Mouse (Mus musculus): Measurements from ENCODE around the gene Igll1. TPM values are rescaled to one million over a fixed set of nuclear protein-coding genes. Genes with fewer than 3 reads are reported as not detected.
"Not testable (repeated sequence)": the region's sequence is repeated elsewhere in the genome, so short reads cannot be mapped to it uniquely, and the experiment has no call there.

The Igll1 gene
- not detected for total RNA-seq (2021)
- long read RNA-seq, experiment 1, result 0 reads
- long read RNA-seq, experiment 2, partial matches to known transcripts, result 0 of 1 reads
- long read RNA-seq, experiment 2, other reads (novel, unspliced or antisense), result 0 of 1 reads

DNA sequence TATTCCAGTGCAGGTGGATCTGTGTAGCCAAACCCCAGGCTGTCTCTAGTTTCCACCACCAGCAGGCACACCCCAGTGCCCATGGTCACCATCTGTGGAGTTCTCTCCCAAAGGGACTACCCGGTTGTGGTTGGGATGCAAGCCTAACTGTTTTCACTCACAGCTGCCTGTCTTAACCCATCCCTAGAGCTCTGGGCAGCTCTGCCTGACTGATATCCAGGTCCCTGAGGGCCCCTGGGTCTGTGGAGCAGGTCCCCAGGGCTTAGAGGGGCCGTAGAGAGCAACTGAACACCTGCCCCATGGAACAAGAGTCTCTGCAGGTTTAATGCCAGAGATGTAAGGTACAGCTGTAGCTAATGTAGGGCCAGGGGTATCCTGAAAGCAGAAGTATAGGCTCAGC lies at the start of gene Igll1:
Gene Igll1, minus strand, starts transcription at position 8 of the 400 bp plus-strand sequence.
- DNase-seq (ENCODE audit: low spot score in 2 of 2), result no peak

DNA sequence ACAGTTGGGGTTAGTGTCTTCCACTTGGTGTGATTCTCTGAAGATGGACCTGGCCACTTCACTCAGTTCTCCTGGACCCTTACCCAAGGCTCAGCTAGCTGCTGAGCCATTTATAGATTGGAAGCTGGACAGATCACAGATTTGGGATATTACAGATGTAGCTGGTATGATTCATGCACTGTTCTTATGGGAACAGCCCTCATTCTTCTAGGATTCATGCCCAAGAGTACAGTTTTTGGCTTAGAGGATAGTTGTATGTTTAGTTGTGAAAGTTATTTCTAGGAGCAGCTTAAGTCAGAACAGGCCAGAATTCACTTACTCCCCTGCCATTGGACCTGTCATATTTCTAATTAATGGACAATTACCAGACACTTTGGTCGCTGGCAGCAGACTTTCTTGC lies 49.7 kb upstream of the Igll1 start:
- DNase-seq (ENCODE audit: low spot score in 2 of 2), result no peak

DNA sequence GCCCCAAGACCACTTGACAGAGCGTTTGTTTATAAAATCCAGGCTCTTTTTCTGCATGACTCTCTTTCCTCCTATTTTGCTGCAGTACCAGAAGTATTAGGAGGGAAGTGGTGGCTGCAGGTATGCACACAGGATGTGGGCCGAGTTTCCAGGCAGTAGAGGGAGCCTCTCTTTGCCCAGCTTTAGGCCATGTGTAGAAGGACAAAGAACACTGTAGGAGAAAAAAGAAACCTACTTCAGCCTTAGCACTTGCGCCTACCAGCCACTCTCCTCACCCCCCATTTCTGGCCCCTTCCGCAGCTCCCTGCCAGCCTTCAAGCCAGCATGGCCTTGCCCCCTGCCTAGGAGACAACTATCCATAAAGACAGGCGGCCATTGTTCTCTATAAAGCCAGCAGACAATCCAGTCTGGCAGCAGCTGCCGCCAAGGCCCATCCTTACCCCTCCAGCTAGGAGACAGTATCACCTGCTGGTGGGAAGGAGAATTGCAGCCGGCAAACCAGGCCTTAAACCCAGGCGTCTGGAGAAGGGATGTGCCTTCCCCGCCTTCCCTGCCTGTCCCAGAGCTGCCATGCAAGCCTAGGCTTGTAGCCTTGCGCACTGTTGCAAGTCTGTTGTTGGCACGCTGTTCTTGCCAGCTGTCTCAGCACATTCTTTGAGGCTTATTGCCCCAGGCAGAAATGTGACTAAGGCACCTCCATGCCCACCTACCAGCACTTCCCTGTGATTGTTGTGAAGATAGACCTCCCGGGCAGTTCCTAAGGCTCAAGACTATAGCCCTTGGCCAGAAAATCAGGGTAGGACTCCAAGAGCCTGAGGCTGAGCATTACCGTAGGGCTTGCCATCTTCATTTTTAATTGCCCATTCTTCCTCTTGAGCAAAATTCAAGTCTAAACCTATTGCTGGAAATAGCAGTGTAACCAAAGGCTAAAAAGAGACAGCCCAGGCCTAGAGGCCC lies 48.1 kb upstream of the Igll1 start:
- DNase-seq (ENCODE audit: low spot score in 2 of 2), result peak; percentile 52 to 76

DNA sequence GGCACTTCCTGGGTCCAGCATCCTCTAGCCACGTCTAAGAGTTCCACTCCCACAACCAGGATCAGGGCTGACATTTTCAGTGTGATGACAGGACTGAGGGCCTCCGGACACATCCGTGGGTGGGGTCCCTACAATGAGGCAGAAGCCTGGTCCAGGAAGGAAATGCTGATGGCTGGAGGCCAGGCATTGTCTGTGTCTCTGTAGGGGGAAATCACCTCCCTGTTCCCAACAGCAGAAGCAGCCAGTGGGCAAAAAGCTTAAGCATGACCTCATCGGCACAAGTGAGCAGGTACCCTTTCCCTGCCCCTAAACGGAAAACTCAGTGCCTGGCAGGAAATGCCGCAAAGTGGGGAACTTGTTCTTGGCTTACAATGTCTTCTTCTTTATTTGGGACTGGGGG lies 44.0 kb upstream of the Igll1 start:
- DNase-seq (ENCODE audit: low spot score in 2 of 2), result peak in 1 of 2 experiments; percentile 41

DNA sequence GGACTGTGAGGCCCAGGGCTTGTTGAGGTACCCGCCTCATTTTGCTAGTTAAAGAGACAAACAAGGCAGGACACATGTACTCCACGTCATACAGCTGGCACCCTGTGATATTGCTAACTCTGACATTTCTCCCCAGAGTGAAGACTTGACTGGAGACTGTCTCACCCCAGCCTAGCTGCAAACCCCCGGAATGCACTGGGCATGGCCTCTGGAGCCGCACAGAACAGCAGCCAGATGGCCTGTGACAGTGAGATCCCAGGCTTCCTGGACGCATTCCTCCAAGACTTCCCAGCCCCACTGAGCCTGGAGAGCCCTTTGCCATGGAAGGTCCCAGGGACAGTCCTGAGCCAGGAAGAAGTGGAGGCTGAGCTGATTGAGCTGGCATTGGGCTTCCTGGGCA lies 39.4 kb upstream of the Igll1 start:
- DNase-seq (ENCODE audit: low spot score in 2 of 2), result no peak

DNA sequence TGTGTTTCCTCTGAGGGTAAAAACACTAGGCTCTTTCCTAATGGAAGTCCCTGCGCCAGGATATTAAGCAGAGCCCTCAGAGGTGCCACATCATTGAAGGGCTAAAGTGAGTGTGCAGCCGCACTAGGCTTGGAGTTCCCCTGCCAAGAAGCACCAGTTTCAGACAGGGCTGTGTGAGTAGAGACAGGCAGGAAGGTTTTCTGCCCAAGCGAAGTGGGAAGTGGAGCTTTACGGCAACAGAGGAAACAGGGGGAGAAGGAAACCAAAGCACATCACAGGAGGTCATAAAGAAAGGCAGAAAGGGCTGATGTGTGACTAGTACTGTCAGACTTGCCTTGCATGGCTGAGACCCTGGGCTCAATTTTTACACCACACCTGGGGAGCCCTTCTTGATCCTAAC lies 38.5 kb upstream of the Igll1 start:
- DNase-seq (ENCODE audit: low spot score in 2 of 2), result no peak

DNA sequence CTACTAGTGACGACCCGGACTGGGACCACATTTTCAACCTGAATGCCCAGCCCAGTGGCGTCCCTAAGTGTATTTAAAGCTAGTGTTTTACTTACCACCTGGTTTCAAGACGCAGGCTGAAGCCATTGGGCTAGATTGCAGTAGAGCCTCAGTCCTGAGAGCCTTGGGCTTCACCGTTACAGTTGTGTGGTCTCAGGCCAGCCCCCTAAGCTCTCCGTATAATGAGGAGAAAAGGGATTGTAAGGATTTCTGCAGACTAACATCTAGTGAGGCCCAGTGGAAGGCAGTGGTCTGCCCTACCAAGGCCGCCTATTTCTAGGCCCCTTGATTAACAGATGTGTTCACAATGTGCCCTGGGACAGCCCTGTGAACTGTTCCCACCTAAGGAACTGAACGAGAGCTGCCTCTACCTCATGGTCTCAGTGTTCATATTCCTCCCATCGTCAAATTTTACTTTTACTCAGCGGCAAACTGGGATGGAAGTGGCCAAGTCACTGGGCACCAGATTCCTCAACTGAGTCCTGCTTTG lies 33.3 kb upstream of the Igll1 start:
- DNase-seq (ENCODE audit: low spot score in 2 of 2), result no peak

DNA sequence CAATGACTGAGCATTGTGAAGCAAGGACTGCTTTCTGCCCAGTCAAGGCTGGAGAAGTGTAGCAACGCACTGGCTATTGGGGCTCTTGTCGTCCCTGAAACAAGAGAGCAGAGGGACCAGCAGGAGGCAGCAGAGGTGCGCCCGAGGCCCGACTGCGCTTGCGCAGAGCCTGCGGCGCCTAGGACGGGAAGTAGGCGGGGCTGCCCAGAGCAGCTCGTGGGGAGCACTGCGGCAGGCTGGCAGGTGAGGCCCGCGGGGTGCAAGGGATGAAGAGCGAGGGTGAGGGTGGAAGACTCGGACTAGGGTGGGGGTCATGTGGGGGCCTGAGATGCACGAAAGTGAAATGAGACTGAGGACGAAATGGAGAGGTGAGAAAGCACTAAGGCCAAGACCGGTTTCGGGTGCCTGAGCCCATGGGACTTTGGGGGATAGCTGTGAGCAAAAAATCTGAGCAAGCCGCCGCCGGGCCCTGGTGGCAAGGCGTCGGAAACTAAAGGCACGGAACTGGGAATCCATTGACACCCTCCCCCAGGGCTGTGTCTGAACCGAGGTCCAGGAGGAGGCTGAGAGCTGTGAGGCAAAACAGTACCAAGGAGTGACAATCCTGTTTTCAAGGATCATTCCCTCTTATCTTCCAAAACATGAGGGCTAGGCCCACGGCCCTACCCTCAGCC lies 32.7 kb upstream of the Igll1 start, which contains the start of gene Ppm1f:
Gene Ppm1f, plus strand, starts transcription at position 88 of the 674 bp plus-strand sequence.
- peak; percentile 86 to 93 for DNase-seq (ENCODE audit: low spot score in 2 of 2)

DNA sequence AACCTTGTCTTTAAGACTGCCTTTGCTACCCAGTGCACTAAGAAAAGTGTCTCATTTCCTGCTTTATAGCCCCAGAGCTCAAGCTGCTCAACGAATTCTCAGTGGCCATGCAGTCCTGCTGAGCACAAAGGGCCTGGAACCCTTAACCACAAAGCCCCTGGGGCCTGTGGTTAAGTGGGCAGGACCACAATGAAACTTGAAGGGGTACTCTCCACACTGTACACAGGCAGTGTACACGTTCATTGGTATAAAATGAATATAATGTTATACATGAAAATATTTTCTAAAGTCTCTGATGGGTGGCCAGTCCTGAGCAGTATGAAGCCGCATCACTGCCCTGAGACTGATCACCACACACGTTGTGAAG lies 32.2 kb upstream of the Igll1 start:
- DNase-seq (ENCODE audit: low spot score in 2 of 2), result no peak

DNA sequence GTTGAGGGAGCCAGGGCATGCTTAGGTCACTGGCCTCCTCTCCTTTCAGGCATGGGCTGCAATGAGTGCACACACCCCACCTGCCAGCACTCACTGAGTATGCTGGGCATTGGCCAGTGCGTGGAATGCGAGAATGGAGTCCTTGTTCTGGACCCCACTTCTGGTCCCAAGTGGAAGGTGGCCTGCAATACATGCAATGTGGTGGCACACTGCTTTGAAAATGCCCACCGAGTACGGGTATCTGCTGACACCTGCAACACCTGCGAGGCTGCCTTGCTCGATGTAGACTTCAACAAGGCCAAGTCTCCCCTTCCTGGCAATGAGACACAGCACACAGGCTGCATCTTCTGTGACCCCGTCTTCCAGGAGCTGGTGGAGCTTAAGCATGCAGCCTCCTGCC lies 28.6 kb upstream of the Igll1 start:
- no peak for DNase-seq (ENCODE audit: low spot score in 2 of 2)

DNA sequence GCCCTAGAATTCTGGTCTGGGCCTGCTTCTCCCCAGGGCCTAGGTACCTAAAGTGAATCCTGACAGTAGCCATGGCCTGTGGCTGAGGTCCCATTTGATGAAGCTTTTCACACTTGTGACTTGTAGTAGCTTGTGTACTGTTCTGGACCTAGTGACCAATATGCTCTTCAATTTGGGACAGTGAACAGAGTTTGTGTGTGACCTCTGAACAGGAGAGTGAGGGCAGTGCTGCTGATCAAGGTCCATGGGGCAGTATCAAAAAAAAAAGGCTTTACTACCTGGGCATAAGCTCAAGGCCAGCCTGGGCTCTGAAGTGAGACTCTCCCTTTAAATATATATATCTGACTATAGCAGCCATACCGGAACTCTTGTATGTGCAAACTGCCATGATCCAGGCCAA lies 24.6 kb upstream of the Igll1 start:
- DNase-seq (ENCODE audit: low spot score in 2 of 2), result no peak

DNA sequence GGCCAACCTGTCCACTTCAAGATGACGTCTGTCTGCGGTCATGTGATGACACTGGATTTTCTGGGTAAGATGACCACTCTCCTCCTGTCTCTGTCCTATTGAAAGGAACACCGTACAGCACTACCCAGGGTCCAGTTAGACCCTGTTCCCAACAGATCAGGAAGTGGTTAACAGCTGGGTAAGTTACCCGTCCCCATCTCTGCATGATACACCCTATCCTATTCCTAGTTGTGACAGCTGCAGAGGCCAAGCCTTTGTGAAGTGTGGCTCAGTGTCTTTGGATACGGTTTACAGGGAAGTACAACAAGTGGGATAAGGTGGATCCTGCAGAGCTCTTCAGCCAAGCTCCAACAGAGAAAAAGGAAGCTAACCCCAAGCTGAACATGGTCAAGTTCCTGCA lies 15.2 kb upstream of the Igll1 start:
- DNase-seq (ENCODE audit: low spot score in 2 of 2), result no peak

DNA sequence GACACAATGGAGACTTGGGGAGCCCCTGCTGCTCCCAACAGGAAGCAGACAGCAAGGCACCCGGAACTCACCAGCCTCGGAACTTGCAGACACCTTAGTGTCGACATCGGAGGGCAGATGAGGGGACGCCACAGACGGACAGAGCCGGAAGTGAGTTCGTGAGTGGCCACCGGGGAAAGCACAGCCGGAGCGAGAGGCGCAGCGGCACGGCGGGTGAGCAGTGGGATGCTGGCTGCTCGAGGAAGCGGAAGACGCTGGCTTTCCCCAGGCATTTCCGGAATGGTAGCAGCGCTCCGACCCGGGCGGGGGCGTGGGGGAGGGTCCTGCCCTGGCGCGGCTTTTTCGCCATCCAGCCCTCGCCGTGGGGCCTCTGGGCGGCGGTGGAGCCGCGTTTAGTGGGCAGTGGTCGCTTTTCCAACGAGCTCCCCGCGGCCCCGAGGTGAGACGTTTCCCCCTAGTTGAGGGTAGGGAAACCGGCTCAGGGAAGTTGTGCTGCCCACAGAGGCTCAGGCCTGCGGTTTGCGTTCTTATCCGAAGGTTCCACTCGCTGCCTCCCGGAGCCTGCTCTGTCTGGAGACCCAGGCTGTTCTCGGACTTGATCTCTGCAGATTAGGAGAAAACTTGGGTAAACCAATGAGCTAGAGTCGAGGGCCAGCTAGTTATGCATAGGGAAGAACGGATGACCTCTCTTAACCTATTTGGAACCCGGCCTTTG lies 7.0 kb upstream of the Igll1 start, which contains the start of the genes Top3b and Vpreb1:
Gene Top3b, plus strand, starts transcription at position 120 of the 715 bp plus-strand sequence.
Gene Vpreb1, minus strand, starts transcription at position 227 of the 715 bp plus-strand sequence.
- DNase-seq (ENCODE audit: low spot score in 2 of 2), result peak; percentile 72 to 89

DNA sequence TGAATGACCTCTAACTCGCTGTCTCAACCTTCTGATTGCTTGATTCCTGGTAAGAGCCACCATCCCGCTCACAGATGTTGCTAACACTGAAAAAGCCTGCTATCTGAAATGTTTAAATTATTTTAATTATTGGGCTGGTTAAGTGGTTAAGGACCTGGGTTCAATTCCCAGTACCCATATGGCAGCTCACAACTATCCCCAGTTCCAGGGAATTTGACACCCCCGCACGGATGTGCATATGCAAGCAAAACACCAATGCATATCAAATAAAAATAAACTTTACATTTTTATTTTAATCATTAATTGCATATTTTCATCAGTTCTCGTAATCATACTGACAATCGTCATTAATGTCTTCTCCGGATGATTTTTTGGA lies 6.4 kb upstream of the Igll1 start:
- no peak for DNase-seq (ENCODE audit: low spot score in 2 of 2)

DNA sequence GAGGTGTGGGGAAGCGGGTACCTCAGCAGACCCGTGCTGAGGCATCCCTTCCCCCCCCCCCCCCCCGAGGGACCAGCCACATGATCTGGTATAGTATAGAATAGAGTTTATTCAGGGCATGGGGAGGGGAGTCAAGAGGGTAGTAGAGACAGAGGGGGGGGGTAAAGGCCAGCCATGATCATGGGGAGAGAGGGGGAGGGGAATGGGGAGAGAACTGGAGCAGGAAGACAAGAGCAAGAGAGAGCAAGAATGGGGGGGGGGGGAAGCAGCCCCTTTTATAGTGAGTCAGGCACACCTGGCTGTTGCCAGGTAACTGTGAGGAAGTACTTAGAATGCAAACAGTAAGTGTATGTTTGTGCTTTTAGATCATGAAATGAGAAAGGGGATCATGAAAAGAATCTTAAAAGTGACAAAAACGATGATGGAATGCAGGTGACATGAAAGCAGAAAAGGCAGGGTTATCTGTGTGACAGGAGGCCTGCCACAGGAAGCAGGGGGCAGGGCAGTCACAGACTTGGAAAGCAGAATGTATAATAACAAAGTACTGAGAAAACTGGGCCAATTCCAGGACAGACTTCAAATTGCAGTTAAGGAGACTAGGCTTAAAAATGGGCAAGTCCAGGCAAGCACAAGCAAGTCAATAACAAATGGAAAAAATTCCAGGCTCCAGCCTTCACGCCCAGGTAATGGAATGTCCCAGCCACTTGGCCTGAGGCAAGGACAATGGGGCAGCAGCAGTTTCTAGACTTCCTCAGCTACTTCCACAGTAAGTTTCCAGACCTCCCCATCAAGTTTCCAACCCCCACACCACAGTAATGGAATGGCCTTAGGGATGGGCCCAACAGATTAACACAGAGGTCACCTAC lies 2.1 kb upstream of the Igll1 start:
- no peak for DNase-seq (ENCODE audit: low spot score in 2 of 2)

DNA sequence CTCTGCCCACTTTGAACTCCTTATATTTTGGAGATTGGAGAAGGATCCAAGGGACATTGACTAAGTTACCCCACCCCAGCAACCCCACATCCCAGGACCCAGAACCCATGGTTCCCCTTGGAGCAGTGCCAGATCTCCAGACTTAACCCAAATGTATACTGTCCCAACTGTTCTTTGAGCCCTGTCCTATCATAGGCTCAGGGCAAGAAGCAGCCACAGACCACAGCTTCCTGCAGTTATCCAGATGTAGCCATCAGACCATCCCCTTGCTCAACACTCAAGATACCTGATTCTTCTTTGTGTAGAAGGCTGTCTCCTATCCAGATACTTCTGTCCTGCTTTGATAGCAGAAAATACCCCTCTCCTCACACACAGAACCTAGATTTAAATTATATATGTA lies 1.4 kb upstream of the Igll1 start:
- DNase-seq (ENCODE audit: low spot score in 2 of 2), result no peak

DNA sequence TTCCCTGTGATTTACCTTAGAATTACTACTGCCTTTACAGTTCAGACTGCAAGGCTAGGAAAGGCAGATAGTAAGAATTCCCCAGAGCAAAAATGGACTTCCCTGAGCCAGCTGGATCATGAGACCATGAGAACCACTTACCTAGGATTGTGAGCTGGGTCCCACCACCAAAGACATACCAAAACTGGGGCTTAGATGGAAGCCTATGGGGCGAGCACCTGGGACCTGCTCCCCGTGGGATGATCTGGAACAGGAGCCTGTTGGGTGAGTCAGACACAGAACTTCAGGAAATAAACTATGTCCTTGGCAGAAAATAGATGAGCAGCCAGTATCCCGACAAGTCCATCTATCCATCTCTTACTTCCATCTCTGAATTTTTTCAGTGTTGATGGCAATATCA lies 1.5 kb downstream of the Igll1 start:
- DNase-seq (ENCODE audit: low spot score in 2 of 2), result no peak

DNA sequence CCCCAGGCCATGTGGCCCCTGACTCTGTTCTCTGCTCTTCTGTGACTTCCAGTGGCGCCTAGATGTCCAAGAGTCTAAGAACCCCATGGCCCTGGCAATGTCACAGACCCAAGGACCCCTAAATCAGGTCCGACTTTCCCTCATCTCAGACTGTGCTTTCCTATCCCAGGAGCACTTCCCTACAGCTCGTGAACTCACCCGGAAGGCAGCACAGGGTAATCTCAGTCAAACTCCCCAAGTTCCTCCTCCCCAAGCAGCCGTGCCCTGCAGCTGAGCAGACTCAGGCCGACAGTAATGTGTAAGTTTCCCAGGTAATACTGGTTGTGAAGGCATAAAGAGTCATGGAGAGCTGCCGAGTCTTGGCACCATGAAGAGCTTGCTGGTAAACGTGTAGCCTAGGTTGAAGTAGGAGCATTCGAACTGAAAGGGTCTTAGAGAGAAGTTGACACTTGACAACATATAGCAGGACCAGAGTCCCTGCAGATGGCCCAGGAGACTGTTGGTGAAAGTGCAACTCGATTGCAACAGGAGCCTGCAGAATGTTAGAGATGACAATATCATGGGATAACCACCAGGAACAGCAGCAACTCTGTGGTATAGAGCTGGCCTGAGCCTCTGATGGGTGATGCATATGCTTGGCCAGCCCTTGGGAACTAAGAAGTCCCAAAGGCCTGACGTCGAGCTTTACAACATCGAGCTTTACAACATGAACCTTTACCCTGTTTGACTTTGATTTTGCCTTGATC lies 6.9 kb downstream of the Igll1 start:
- DNase-seq (ENCODE audit: low spot score in 2 of 2), result no peak

DNA sequence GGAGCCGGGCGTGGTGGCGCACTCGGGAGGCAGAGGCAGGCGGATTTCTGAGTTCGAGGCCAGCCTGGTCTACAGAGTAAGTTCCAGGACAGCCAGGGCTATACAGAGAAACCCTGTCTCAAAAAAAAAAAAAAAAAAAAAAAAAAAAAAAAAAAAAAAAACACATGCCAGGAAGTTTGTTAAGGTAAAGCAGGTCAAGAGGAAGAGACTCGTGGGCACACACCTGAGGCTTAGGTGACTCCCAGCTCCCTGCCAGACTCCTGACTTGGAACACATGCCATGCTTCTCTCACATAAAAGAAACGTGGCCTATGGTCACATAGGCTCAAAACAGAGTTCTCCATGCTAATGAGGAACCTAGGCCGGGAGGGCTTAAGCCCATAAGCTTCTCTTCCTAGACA lies 7.7 kb downstream of the Igll1 start:
- DNase-seq (ENCODE audit: low spot score in 2 of 2), result not testable (repeated sequence)

Data from gastrocnemius, postnatal 4 days (tissue).